Mouse (Mus musculus): Measurements from ENCODE around the gene Vwa7.
"Not testable (repeated sequence)": the region's sequence is repeated elsewhere in the genome, so short reads cannot be mapped to it uniquely, and the experiment has no call there.

Vwa7 gene

GRCm38 (mm10) chr17:35000717-35001451 is 15.5 kb upstream of the Vwa7 start, which contains the start of gene Vars:
Vars (plus strand) TSS chr17:35000987.
- DNase-seq (ENCODE audit: low spot score), result peak; percentile 89

- no peak for DNase-seq (ENCODE audit: low spot score)
These were observed 14.8 kb upstream of the Vwa7 start for GRCm38 (mm10) chr17:35001452-35002152.

- DNase-seq (ENCODE audit: low spot score), result no peak
These were observed 14.1 kb upstream of the Vwa7 start for GRCm38 (mm10) chr17:35002153-35002865.

- no peak for DNase-seq (ENCODE audit: low spot score)
These were observed 13.1 kb upstream of the Vwa7 start for GRCm38 (mm10) chr17:35003022-35003838.

GRCm38 (mm10) chr17:35004075-35004717 is 12.2 kb upstream of the Vwa7 start:
- DNase-seq (ENCODE audit: low spot score), result no peak

GRCm38 (mm10) chr17:35005158-35005557 is 11.2 kb upstream of the Vwa7 start:
- DNase-seq (ENCODE audit: low spot score), result no peak

GRCm38 (mm10) chr17:35005902-35006301 is 10.5 kb upstream of the Vwa7 start:
- not testable (repeated sequence) for DNase-seq (ENCODE audit: low spot score)

- no peak for DNase-seq (ENCODE audit: low spot score)
These were observed 8.9 kb upstream of the Vwa7 start for GRCm38 (mm10) chr17:35007387-35007991.

GRCm38 (mm10) chr17:35009586-35009985 is 6.8 kb upstream of the Vwa7 start:
- DNase-seq (ENCODE audit: low spot score), result no peak

- DNase-seq (ENCODE audit: low spot score), result no peak
These were observed 4.9 kb upstream of the Vwa7 start for GRCm38 (mm10) chr17:35011440-35011839.

- DNase-seq (ENCODE audit: low spot score), result no peak
These were observed 3.9 kb upstream of the Vwa7 start for GRCm38 (mm10) chr17:35012430-35012829.

- no peak for DNase-seq (ENCODE audit: low spot score)
These were observed 3.2 kb upstream of the Vwa7 start for GRCm38 (mm10) chr17:35013221-35013620.

- DNase-seq (ENCODE audit: low spot score), result no peak
These were observed 1.1 kb upstream of the Vwa7 start for GRCm38 (mm10) chr17:35015296-35015695.

- no peak for DNase-seq (ENCODE audit: low spot score)
These were observed 669 bp downstream of the Vwa7 start for GRCm38 (mm10) chr17:35016791-35017705.

GRCm38 (mm10) chr17:35017706-35018030 is 1.3 kb downstream of the Vwa7 start:
- DNase-seq (ENCODE audit: low spot score), result no peak

- DNase-seq (ENCODE audit: low spot score), result no peak
These were observed 1.8 kb downstream of the Vwa7 start for GRCm38 (mm10) chr17:35018171-35018570.

- no peak for DNase-seq (ENCODE audit: low spot score)
These were observed 3.5 kb downstream of the Vwa7 start for GRCm38 (mm10) chr17:35019894-35020293.

GRCm38 (mm10) chr17:35020551-35020950 is 4.2 kb downstream of the Vwa7 start:
- no peak for DNase-seq (ENCODE audit: low spot score)

GRCm38 (mm10) chr17:35021163-35021808 is 4.9 kb downstream of the Vwa7 start:
- peak; percentile 90 for DNase-seq (ENCODE audit: low spot score)
